Mouse (Mus musculus) liver, adult 2 months (tissue): ENCODE measurements at regions not wholly inside any gene's neighbourhood (a gene's known extent, or its start where the extent isn't known, plus 50 kb on each side); places are given as distances from the start of the nearest gene placed in this dataset.

Experiments
- DNase-seq: peaks from one replicate; pipeline ENCODE4 v3.0.0-alpha.2; 2011; ENCODE audit warnings: low read depth, low spot score; ENCODE audit errors: extremely low read depth
- H3K27ac ChIP-seq: fragments of 200-500 bp; replicated peaks from 2 replicates; pipeline ENCODE4 v1.5.1; 2012; ENCODE audit warnings: low read depth, mild to moderate bottlenecking, control low read depth, inconsistent platforms, low read length; ENCODE audit not compliant: insufficient read depth
- H3K27me3 ChIP-seq: fragments of 200-500 bp; 2 replicates; pipeline ENCODE4 v1.6.1; 2012; ENCODE audit warnings: mild to moderate bottlenecking, moderate library complexity, low read length, inconsistent platforms; ENCODE audit not compliant: control insufficient read depth, insufficient read depth
- H3K36me3 ChIP-seq: fragments of 200-500 bp; 2 replicates; pipeline ENCODE4 v1.6.1; 2012; ENCODE audit warnings: low read length, inconsistent platforms; ENCODE audit not compliant: control insufficient read depth, insufficient read depth
- H3K4me1 ChIP-seq: fragments of 200-500 bp; 2 replicates; pipeline ENCODE4 v1.6.1; 2011; ENCODE audit warnings: low read length; ENCODE audit not compliant: control insufficient read depth, insufficient read depth
- H3K4me3 ChIP-seq: fragments of 200-500 bp; 2 replicates; pipeline ENCODE4 v1.5.1; 2011; ENCODE audit warnings: low read depth, mild to moderate bottlenecking, control low read depth, low read length, moderate library complexity; ENCODE audit not compliant: insufficient read depth
- H3K79me2 ChIP-seq: fragments of 200-500 bp; 2 replicates; pipeline ENCODE4 v1.6.1; 2012; ENCODE audit warnings: inconsistent platforms, mild to moderate bottlenecking, low read length, moderate library complexity; ENCODE audit not compliant: control insufficient read depth, insufficient read depth
- H3K9ac ChIP-seq: fragments of 200-500 bp; 2 replicates; pipeline ENCODE4 v1.6.1; 2012; ENCODE audit warnings: low read depth, mild to moderate bottlenecking, control low read depth, inconsistent platforms, low read length
- CTCF ChIP-seq: fragments of 200-500 bp; IDR thresholded peaks from 2 replicates; pipeline ENCODE4 v1.5.1; 2011; ENCODE audit warnings: low read depth, low read length, control low read depth
- POLR2A ChIP-seq: fragments of 200-500 bp; IDR thresholded peaks from 2 replicates; pipeline ENCODE4 v1.6.1; 2011; ENCODE audit warnings: low read length, control low read depth; ENCODE audit not compliant: insufficient read depth; ENCODE audit errors: extremely low read depth
- WGBS: fragments of 180-500 bp; shearing (Covaris S2); methylation state at CpG from one replicate; pipeline ENCODE4 v1.1.7; 2018; 5-methylcytosine and 5-hydroxymethylcytosine counted together

DNA sequence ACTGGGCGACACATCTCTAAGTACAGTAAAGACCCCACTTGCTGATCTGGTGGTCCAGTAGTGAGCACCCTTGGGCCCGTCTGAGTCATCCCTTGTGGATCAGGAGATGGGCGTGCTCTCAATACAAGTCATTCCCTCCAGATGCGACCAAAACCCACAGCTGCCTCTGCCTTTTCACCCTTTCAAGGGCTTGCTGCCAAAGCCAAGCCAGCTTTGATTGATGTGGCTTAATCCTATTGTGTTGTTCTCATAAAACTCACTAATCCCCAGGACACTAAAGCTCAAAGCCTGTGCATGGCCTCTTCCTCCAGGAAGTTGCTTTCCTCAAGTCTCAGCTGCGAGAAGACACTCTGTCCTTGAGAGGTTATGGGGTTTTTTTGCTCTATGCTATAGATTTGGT lies 182.4 kb downstream of the Utp6 start:
- H3K36me3 ChIP-seq = no peaks in the 10 kb centered on the region
- no peaks in the 10 kb centered on the region for H3K79me2 ChIP-seq
- H3K27me3 ChIP-seq = no peaks in the 10 kb centered on the region
- DNase-seq = no peak
- TF ChIP-seq CTCF = no peak
- TF ChIP-seq POLR2A = no peak
- no peak overlapping the region for H3K27ac ChIP-seq
- peaks cover 22% of the 10 kb centered on the region for H3K4me1 ChIP-seq
- H3K4me3 ChIP-seq = no peak overlapping the region
- H3K9ac ChIP-seq = no peak overlapping the region
- WGBS = 81% methylated on average over 5 of the region's 5 CpGs

DNA sequence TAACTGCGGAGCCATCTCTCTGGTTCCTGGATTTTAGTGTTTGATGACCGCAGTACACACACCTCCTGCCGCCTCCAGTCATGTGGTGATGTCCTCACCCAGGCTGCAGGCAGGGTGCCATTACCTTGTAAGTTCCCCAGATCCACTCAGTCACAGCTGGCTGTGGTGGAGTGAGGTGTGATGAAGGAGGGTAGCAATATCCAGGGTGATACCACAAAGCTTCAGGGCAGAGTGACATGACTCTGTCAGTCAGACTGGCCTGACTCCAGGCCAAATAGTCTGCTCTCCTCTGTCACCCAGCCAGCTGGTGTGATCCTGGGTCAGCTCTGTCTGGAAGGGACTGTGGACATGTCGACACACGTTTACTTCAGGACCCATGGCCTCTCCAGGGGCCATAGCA lies 183.7 kb downstream of the Utp6 start:
- Histone ChIP-seq H3K79me2 (no peaks in the 10 kb centered on the region), H3K4me3 (no peak overlapping the region), H3K27me3 (no peaks in the 10 kb centered on the region), H3K27ac (peak overlapping the region; percentile 74), H3K36me3 (no peaks in the 10 kb centered on the region), H3K4me1 (peaks cover 22% of the 10 kb centered on the region), H3K9ac (peak overlapping the region; percentile 5; the same call in 1 of the 2 replicates)
- TF ChIP-seq CTCF (no peak), POLR2A (no peak)
- DNase-seq = peak; percentile 93
- 23% methylated on average over 5 of the region's 5 CpGs for WGBS

DNA sequence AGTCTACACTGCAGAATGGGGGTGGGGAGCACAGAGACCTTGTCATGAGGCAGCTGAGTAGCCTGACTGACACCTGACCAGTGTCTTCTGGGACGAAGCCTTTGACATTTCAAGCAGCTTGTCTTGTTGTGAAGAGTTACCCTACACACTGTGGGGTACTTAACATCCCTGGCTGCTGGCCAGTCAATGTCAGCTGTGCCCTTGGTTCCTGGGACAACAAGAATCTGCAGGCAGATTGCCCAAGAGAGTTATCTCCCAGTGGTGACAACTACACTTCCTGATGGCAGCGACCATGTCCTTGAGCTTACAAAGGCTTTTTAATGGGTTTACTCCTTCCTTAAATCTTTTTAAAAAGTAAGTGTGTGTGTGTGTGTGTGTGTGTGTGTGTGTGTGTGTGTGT lies 184.2 kb downstream of the Utp6 start:
- H3K27ac ChIP-seq = peak overlapping the region; percentile 50
- H3K9ac ChIP-seq = peak overlapping the region; percentile 4; the same call in 1 of the 2 replicates
- H3K27me3 ChIP-seq = no peaks in the 10 kb centered on the region
- no peak for TF ChIP-seq CTCF
- TF ChIP-seq POLR2A = no peak
- H3K4me3 ChIP-seq = no peak overlapping the region
- WGBS = 17% methylated on average over 2 of the region's 2 CpGs
- peaks cover 22% of the 10 kb centered on the region for H3K4me1 ChIP-seq
- H3K36me3 ChIP-seq = no peaks in the 10 kb centered on the region
- DNase-seq = peak; percentile 60
- H3K79me2 ChIP-seq = no peaks in the 10 kb centered on the region

DNA sequence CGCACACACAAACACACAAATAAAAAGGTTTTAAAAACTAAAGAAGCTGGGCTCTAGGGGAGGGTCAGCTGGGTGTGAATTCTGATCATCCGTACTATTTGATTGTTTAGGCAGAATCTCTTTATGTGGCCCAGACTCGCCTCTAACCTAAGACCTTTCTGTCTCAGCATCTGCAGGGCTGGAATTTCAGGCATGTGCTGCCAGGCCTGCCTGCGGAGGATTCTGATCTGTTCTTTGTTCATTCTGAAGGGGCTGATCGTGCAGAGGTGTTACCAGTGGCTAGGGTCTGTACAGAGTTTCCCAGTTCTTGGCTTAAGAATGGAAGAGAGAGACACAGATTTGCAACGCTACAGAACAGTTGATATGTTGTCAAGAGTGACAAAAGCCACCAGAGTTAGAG lies 185.6 kb downstream of the Rab11fip4 start:
- DNase-seq = no peak
- TF ChIP-seq CTCF = no peak
- TF ChIP-seq POLR2A = no peak
- H3K4me3 ChIP-seq = no peak overlapping the region
- no peak overlapping the region for H3K27ac ChIP-seq
- no peaks in the 10 kb centered on the region for H3K36me3 ChIP-seq
- no peaks in the 10 kb centered on the region for H3K79me2 ChIP-seq
- no peaks in the 10 kb centered on the region for H3K27me3 ChIP-seq
- peaks cover 24% of the 10 kb centered on the region for H3K4me1 ChIP-seq
- WGBS = 92% methylated on average over 6 of the region's 6 CpGs
- no peak overlapping the region for H3K9ac ChIP-seq

DNA sequence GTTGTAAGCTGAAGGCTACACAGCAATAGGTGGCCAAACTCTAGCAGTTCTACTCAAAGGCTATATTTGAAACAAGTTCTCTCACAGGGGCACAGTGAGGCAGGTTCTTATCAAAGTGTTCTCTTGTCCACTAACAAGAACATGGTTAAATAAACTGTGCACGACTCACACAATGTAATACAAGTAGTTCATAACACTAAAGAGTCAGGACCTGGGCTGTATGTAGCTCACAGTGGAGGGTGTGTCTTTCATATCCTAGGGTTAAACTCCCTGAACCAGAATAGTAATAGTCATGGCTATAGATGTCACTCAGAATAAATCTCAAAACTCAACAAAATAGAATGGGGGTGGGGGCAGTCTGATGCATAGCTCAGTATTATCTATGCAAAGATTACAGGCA lies 182.7 kb downstream of the Rab11fip4 start:
- no peak overlapping the region for H3K27ac ChIP-seq
- H3K4me1 ChIP-seq = peaks cover 32% of the 10 kb centered on the region
- no peaks in the 10 kb centered on the region for H3K79me2 ChIP-seq
- H3K4me3 ChIP-seq = no peak overlapping the region
- no peaks in the 10 kb centered on the region for H3K27me3 ChIP-seq
- TF ChIP-seq CTCF = no peak
- no peak for TF ChIP-seq POLR2A
- DNase-seq = no peak
- H3K9ac ChIP-seq = no peak overlapping the region
- H3K36me3 ChIP-seq = no peaks in the 10 kb centered on the region
- 63% methylated on average over 1 of the region's 1 CpGs for WGBS

DNA sequence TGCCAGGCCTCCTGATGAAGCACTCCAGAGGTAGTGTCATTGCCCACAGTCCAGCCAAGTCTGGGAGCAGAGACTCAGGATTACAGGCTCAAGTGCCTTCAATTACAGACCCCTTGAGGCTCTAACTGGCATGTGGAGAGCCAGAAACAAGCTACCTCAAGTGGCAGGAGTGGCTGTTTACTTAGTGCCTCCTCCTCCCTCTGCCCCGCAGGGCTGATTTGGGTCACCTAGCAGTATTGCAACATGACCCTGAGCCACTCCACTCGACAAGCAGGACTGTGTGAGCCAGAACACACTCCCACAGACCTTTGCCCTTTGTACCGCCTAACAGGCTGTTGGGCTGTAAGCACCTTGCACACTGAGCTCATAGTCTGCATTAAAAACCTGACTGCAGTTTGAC lies 180.4 kb downstream of the Rab11fip4 start:
- DNase-seq = peak; percentile 100
- H3K27ac ChIP-seq = peak overlapping the region; percentile 88
- H3K27me3 ChIP-seq = no peaks in the 10 kb centered on the region
- 9% methylated on average over 3 of the region's 3 CpGs for WGBS
- H3K9ac ChIP-seq = peak overlapping the region; percentile 22; the same call in 1 of the 2 replicates
- no peaks in the 10 kb centered on the region for H3K36me3 ChIP-seq
- H3K4me1 ChIP-seq = peaks cover 25% of the 10 kb centered on the region
- TF ChIP-seq CTCF (0 out of 2 replicates have a peak, but pooled peaks have one; percentile 1), POLR2A (no peak)
- no peaks in the 10 kb centered on the region for H3K79me2 ChIP-seq
- H3K4me3 ChIP-seq = no peak overlapping the region
